Mouse (Mus musculus): ENCODE data around the gene Kalrn.

- no peak for TF ChIP-seq GATA1 (IDR thresholded peaks at IDR 0.05; ENCODE audit: low read length)
- TF ChIP-seq TAL1 (IDR thresholded peaks at IDR 0.05; ENCODE audit: low read length), result no peak
These were observed 511.7 kb downstream of the Kalrn start for GRCm38 (mm10) chr16:34061661-34062060.
